ENCODE assay signal across 8 mouse cellular contexts in genomic region chr13:52651383-52652252, GRCm38 (mm10).
DNase-seq lines count a peak whose midpoint lies in the region; ATAC-seq and TF ChIP-seq lines count a peak whose summit lies in the region.

No protein-coding gene starts in this region.

- TF ChIP-seq EP300 in liver, postnatal 0 days (IDR thresholded peaks at IDR 0.05; ENCODE audit: low read depth), result no peak

- H3K27me3 ChIP-seq in liver, postnatal 0 days (ENCODE audit: insufficient read depth, low read length), result no peaks in the 10 kb centered on the region

- no peak overlapping the region for H3K27ac ChIP-seq in liver, postnatal 0 days (ENCODE audit: low read depth)

- peak; percentile 64 for TF ChIP-seq CTCF in liver, postnatal 0 days (IDR thresholded peaks at IDR 0.05; ENCODE audit: low read depth)

- intact Hi-C loops in left cerebral cortex, postnatal 14 days (cut with DNase I), result loop anchor here (2.0 to 10.0 kb wide), 3 partner anchors 331 to 703 kb away; no protein-coding TSS in a partner anchor

- H3K4me3 ChIP-seq in liver, postnatal 0 days (ENCODE audit: low read depth, low read length), result no peak overlapping the region

- H3K4me1 ChIP-seq in liver, postnatal 0 days (ENCODE audit: insufficient read depth), result no peaks in the 10 kb centered on the region

- DNase-seq in liver, postnatal 0 days, result no peak
- no peak for DNase-seq in liver
- DNase-seq in NIH3T3 (ENCODE audit: low read depth), result peak; percentile 89
- DNase-seq in cerebellum, postnatal 36 days, result peak; percentile 5 to 59
- DNase-seq in hindlimb bud, embryonic 11.5 days (ENCODE audit: extremely low spot score, low read depth, low spot score), result peak; percentile 96
- peak; percentile 80 to 81 for DNase-seq in left cerebral cortex, postnatal 14 days (ENCODE audit: low spot score in 2 of 2)
- DNase-seq in retina, postnatal 1 day, result peak; percentile 90
- DNase-seq in urinary bladder, postnatal 4 days (ENCODE audit: low spot score in 2 of 2), result no peak

- no peak overlapping the region for H3K4me2 ChIP-seq in liver, postnatal 0 days (ENCODE audit: low read depth, low read length)

- ATAC-seq in liver, postnatal 0 days, result no peak

- no peak overlapping the region for H3K9ac ChIP-seq in liver, postnatal 0 days (replicated peaks)

- 0 out of 2 replicates have a peak, but pooled peaks cover 5% of the 10 kb centered on the region for H3K36me3 ChIP-seq in liver, postnatal 0 days (replicated peaks; ENCODE audit: insufficient read depth, low read length)

- WGBS in liver, postnatal 0 days (ENCODE audit: insufficient replicate concordance), result 47% methylated on average over 11 of the region's 12 CpGs

- no peaks in the 10 kb centered on the region for H3K9me3 ChIP-seq in liver, postnatal 0 days (ENCODE audit: low read length)

Comparison
In these comparisons a context has a peak if more than half of its experiments do, and no peak if none do; other contexts are left out.
1. DNase-seq: peak in NIH3T3 (single experiment), cerebellum, postnatal 36 days (2 of 2), hindlimb bud, embryonic 11.5 days (single experiment), left cerebral cortex, postnatal 14 days (2 of 2) and retina, postnatal 1 day (single experiment); none in liver, postnatal 0 days (single experiment), liver (single experiment) and urinary bladder, postnatal 4 days (0 of 2).